Mouse (Mus musculus) left cerebral cortex, postnatal 14 days (tissue): ENCODE data around the gene Mrap2. TPM values are rescaled to one million over a fixed set of nuclear protein-coding genes. Genes with fewer than 3 reads are reported as not detected.
A peak's percentile ranks its signal among the peaks of the same experiment; 100 is the strongest.
"Not testable (repeated sequence)": the region's sequence is repeated elsewhere in the genome, so short reads cannot be mapped to it uniquely, and the experiment has no call there.

Experiments
- DNase-seq, 2 experiments: peaks; one replicate each; pipeline ENCODE4 v3.0.0; 2021 to 2022; ENCODE audit warnings: low spot score in 2 of 2, mixed read lengths in 1 of 2
- intact Hi-C: fragments of 180-260 bp; cut with DNase I; formaldehyde crosslinking; loops from one replicate; pipeline ENCODE4 v1.15.1; 2025
- long read RNA-seq, 2 experiments: library from polyadenylated mRNA; stranded (forward); transcript quantifications; one replicate each; pipeline ENCODE4 v2.0.0; 2021
- total RNA-seq, 2 experiments: library from RNA; stranded (reverse); gene quantifications; 2 replicates each; pipeline ENCODE4 v1.2.3; 2021

The Mrap2 gene
- 1 to 10 TPM; 3.3 to 4.7 TPM for total RNA-seq
- long read RNA-seq, experiment 1, partial matches to known transcripts: 0 of 3 reads
- long read RNA-seq, experiment 1, other reads (novel, unspliced or antisense): 2 of 3 reads
- long read RNA-seq, experiment 2: 0 reads

DNA sequence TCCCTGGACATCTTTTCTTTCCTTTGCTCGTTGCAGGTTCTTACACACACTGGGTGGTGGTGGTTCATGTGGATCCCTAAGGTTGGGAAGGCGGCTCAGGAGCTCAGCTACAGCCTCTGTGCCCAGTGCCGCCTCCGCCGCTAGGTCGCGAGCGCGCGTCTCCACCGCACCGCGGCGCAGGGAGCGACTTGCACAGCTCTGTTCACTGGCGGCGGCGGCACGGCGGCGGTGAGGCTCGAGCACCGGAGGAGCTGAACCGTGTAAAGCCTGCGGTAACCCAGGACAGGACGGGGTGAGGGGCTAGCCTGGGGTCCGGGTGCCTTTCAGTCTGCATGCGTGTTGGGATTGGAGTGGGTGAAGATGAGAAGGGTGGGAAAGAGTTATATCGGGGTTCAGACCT is at the start of gene Mrap2:
TSS of gene Mrap2 (plus strand) at position 201 of the 400 bp plus-strand sequence.
- DNase-seq: peak; percentile 56 to 71
- intact Hi-C loops: no loop called here

DNA sequence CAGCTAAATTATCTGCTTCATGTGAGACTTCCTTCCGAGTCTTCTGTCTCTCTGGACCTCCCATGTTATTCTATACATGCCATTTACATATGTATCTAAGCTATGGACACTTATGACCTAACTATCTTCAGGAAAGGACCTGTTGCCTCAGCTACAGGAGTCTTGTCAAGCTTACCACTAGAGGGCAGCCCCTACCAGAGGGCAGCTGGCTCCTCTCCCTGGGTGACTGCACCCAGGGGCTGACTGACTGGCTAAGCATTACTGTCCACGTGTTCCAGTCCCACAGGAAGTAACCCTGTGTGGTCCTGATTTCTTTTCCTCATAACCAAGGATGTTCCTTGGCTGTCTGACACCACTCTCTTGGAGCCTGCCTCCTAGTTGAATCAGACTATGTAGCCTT is 46.1 kb upstream of the Mrap2 start:
- intact Hi-C loops: no loop called here
- DNase-seq: peak; percentile 32 to 45

DNA sequence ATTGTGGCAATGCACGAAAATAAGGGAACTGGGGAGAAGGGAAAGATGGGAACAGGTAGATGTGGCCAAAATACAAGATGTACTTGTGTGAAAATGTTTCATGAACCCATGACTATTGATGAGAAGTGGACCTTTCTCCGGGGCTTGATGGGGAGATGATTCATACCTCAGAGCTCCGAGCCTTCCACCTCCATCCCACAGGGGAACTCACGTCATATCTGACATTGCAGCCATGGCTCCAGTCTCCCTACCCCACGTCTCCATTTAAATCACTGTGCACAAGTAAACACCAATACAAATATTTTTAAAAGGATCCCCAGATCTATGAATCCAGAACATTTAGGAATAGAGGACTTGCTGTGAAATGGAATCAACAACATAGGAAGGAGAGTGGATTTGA is 29.1 kb upstream of the Mrap2 start:
- no peak for DNase-seq
- intact Hi-C loops: no loop called here

DNA sequence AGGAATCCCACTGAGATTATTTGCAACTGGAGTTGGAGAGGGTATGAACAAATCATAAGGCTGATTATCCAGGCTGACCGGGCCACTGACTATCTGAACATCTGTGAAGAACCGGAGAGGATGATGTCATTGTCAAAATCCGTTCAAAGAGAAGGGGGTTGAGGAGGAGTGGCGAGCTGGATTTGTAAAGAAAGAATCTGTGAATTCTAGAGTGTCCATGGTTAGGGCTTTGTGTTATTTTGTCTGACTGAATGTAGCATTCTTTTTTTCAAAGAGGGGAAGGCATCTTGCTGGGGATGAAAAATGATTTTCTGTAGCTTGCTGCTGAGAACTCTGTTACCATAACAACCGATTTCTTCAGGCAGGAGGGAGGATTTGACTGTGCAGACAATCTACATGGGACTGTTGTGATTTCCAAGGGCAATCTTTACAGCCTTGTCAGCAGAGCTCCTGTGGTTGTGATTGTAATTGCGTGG is 28.6 kb upstream of the Mrap2 start:
- DNase-seq: peak; percentile 19 to 51
- intact Hi-C loops: no loop called here

DNA sequence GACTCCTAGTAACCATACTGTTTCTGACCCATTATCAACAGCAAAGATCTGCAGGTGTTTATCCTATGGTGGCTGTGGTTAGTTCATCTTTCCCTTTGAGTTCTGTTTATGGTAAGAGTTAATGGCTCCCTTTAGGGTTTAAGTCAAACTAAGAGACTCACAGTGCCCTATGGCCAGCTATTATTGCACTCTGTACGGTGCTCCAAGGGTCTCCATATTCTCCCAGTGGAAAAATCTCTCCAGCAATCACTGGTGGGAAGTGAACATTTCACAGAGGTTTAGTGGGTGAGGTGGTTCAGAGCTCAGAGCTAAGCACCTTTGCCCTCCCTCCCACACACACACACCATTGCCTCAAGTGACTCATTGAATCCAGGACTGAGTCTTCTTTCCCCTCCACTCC is 28.1 kb upstream of the Mrap2 start:
- intact Hi-C loops: no loop called here

DNA sequence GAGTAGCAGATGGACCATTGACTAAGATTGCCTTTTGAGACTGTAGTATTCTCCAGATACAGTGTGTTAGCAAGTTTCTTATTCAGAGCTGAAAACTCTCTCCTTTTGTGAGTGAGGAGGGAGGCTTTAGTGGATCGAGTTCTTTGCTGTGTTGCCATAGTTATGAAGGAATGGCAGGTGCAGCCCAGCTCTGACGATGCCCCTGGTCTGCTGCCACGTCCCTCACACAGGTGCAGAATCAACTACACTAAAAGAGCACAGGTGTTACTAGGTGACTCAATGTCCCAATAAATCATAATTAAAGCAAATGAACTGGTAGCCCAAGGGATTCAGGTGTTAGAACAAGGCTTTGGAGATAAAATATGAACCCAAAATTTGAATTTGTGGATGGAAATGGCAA is 25.1 kb upstream of the Mrap2 start:
- no peak for DNase-seq
- intact Hi-C loops: no loop called here

More for the DNA sequence above, 28.1 kb upstream of the Mrap2 start:
- DNase-seq: no peak

DNA sequence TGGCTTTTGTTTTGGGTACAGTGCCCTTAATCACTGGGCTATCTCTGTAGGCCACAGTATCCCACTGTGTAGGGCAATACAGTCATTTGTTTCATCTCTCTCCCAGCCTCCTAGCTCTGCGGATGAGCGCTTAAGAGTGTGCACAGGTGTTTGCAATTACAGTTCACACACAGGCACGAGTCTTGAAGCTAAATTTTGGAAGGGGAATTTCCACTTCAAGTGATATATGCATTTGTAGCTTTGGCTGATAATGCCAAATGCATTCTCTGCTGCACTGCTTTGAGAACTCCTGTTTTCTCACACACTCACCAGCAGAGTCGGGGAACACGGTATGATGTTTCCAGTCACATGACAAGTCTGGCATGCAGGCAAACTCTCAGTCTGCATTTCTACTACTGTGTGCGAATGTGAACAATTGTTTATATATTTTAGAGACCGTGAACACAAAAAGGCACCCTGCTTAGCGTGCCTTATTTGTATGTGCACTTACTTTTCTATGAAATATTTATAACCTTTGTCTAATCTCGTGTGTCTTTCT is 22.1 kb upstream of the Mrap2 start:
- intact Hi-C loops: no loop called here
- DNase-seq: no peak

DNA sequence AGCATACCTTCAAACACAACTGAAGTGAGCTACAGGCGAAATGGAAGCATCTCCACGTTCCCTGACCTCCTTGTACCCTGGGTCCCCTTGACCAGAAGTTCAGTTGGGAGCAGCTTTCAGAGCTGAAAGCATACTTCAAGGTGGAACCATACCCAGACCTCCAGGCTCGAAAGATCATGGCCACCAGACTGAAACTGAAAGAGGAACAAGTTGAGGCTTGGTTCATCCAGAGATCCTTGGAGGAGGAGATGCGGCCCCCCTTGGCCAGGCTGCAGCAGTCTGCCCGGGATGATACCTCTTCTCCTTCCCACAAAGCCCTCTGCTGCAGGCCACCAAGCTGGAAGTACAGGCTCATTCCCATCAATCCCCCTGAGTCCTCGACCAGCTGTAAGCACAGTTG is 17.1 kb upstream of the Mrap2 start:
- DNase-seq, intact Hi-C loops: not testable (repeated sequence)

DNA sequence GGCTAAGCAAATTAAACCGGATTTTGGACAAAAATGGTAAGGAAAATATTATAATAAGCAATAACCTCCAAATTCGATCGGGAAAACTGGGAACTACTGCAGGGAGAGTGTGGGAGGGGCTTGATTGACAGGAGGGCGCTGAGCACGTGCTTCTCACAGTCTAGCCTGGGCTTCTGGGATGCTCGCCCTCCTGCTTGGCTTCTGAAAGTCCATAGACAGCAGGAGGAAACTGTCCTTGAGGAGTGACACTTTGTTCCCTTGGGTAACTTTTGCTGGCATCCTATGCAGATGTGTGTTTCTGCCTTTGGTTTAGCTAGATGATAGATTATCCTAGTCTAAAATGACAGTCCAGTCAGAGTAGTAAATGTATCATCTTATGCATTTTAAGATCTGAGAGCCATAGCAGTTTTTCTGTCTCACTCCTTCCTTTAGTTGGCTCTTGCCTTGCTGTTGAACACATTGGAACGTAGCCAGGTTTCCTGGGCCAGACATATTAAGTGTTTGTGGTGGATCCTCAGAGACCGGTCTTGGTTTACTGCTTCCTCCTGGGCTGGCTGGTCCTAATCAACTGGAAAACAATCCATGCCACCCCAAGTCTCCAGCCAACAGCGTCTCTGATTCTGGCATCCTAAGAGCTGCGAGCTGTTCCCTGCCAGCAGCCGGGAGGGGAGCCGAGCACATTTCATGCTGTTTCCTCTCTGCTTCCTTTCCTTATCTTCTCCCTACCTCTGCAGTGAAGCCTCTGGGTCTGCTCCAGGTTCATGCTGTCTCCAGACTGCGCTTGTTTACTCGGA is 8.1 kb upstream of the Mrap2 start:
- intact Hi-C loops: no loop called here
- no peak for DNase-seq

DNA sequence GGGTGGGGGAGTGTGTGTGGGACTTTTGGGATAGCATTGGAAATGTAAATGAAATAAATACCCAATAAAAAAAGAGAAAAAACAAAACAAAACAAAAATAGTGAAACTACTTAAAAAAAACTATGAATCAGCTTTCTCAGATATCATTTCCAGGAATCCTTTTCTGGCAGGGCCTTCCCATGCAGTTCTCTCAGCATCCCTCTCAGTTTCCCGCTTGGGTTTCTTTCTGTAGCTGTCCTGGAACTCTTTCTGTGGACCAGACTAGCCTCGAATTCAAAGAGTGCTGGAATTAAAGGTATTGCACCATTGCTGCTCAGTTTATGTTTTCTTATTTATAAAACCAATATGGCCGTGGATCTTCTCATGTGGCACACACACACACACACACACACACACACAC is 1.0 kb upstream of the Mrap2 start:
- intact Hi-C loops: no loop called here
- DNase-seq: no peak

DNA sequence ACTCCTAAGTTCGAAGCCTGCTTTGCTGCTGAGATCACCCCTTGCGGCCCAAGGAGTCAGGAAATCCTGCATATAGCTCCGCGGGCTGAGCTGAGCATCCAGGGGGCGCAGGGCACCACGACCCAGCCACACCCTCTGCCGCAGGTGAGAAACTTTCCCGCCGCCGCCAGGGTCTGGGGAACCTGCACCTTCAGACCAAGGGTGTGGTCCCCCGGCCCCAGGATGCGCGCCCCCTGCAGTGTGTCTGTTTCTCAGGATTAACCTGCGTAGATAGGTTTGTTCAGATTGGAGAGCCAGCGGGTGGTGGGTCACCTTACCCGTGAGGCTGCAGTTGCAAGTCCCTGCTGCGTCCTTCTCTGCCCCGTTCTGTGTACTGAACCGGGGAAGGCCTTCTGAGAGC is 426 bp downstream of the Mrap2 start:
- DNase-seq: peak in 1 of 2 experiments; percentile 4
- intact Hi-C loops: no loop called here

DNA sequence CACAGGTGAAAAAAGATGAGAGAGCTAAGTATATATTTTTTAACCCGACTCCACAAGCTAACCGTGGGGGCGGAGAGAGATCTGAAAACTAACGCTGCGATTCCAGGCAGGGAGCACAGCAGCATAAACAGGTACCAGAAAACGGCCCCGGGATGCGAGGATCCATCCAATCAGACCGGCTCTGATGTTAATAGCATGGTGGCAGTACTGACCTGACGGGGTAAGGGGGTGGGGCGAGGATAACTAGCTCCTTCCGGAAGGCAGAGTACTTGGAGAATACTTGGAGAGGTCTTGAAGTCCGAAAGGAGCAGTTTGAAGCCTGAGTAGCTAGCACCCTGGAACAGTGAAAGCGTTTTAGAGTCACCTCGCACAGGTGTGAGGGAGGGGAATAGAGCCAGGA is 1.1 kb downstream of the Mrap2 start:
- intact Hi-C loops: no loop called here
- peak in 1 of 2 experiments; percentile 6 for DNase-seq

DNA sequence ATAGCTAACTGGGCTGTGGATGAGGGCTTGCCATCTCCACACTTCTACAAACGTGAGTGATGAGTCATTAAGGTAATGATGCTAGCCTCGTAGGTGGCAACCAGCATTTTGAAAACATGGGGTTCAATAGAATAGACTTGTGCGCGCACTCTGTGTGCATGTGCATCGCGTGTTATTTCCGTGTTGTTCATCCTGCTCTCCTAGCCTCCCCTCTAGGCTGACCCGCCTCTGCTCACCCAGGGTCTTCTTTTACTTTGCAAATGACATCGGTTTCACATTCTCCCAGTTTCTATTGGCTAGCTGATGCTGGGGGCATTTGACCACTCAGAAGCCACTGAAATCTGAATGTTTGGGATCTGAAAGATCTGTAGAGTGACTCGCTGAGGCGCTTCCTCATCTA is 1.6 kb downstream of the Mrap2 start:
- no peak for DNase-seq
- intact Hi-C loops: no loop called here

DNA sequence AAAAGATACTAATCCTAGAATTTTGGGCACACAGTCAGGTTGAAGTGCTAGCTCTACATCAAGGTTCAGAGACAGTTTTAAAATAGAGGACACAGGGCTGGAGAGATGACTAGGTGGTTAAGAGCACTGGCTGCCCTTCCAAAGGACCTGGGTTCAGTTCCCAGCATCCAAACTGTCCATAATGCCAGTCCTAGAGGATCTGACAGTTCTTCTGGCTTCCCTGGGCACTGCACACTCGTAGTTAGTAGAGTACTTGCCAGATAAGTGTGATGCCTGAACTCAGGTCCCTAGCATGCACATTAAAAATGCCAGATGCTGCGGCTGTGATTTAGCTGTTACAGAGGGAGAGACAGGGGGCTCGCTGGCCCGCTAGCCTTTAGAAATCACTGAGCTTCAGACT is 2.3 kb downstream of the Mrap2 start:
- intact Hi-C loops: no loop called here
- DNase-seq: no peak

DNA sequence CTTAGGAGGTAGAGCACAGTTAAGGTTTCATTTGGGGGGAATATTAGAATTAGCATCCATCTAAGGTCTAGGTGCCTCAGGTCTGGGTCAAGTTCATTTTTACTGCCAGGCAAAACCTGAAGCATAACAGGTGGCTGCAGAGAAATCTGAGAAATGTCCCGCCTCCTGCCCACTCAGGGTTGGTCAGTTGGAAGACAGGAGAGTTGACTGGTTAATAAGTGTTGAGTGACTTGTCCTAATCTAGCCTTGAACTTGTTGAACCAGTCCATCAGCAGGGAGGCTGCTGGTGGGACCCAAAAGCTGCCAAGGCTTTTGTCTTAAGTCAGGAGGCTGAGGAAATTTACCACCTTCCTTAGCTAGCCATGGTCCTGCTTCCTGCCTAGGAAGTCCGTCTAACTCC is 3.8 kb downstream of the Mrap2 start:
- DNase-seq: no peak
- intact Hi-C loops: no loop called here

DNA sequence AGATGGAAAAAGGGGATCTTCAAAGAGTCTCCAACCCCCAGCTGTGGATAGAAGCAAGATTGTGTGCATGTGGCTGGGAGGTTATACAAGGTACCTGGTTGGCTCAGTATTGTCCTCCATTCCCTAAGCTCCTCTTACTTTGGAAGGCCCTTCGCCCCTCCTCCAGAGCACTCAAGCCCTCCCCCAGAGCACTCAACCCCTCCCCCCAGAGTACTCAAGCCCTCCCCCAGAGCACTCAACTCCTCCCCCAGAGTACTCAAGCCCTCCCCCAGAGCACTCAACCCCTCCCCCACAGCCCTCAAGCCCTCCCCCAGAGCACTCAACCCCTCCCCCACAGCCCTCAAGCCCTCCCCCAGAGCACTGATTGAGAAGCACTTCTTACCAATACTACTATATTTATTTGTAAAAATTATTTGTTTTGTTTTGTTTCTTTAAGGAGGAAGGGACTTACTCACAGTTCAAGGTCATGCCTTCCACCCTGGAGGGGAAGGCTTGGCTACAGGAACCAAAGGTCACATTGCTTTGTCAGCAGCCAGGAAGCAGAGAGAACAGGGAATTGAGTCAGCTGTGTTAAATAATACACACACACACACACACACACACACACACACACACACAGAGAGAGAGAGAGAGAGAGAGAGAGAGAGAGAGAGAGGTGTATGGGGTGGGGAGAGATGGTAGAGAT is 8.7 kb downstream of the Mrap2 start:
- intact Hi-C loops: no loop called here
- no peak for DNase-seq

DNA sequence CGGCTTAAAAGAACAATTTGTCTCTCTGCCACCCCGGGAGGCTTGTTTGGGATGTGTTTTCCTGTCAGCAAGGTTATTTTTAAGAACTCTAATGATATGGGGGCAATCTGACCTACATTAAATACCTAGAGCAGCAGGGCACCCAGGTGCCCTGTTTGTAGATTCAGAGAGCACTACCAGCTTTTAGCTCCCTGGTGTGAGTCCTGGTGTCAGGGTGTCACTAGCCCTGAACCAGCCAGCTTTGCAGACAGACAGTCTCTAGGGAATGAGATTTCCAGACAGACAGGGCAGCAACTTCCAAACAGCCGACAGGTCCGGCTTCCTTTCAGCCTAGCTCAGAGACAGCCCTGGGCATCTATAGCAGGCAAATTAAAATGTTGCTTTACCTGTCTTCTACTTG is 18.5 kb downstream of the Mrap2 start:
- intact Hi-C loops: no loop called here
- DNase-seq: no peak

DNA sequence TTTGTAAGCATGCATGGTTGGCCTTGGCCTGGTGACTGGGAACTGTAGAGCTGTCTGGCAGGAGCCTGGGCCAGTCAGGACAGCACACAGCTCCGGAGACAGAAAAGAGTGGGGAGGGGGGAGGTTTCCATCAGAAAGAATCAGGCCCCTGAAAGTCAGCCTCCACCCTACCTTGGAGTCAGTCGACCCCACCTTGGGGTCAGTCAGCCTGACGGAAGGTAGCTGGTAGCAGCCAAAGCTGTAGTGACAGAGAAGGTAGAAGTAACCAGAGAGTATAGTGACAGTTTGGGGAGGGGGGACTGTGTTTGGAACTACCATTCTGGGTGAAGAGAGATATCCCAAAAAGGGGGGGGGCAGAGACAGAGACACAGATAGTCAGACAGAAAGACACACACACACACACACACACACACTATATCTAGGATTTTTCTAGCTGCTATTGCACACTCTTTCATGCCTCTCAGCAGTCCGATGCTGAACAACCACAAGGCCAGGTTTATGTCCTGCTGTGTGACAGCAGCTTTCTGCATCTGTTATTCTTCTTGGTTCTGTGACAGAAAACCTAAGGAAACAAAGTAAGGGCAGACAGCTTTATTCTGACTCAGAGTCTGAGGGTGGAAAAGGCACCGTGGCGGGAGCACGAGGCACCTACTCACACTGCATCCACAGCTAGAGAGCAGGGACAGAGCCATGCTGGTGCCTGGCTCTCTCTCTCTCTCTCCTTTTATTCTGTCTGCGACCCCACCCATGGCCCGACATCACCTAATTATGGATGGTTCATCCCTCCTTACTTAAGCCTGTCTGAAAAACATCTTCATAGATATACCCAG is 23.1 kb downstream of the Mrap2 start:
- intact Hi-C loops: no loop called here
- peak; percentile 14 to 28 for DNase-seq

DNA sequence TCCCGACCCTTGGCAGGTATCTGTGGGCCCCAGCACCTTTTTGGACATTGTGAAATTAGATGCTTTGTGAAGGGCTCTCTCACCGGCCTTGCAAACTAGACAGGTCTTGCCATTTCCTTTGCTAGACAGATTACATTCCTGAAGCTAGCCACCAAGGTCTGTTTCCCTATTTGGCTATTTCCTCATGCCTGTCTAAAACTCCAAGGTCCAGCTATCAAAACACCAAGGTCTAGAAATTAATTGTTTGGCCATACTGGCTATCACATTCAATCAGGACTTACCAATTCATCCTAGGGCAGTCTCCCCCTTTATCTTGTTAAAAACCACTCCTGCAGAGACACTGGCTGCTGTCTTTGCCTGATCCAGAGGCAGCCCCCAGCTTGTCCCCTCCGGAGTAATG is 23.9 kb downstream of the Mrap2 start:
- DNase-seq: no peak
- intact Hi-C loops: no loop called here

DNA sequence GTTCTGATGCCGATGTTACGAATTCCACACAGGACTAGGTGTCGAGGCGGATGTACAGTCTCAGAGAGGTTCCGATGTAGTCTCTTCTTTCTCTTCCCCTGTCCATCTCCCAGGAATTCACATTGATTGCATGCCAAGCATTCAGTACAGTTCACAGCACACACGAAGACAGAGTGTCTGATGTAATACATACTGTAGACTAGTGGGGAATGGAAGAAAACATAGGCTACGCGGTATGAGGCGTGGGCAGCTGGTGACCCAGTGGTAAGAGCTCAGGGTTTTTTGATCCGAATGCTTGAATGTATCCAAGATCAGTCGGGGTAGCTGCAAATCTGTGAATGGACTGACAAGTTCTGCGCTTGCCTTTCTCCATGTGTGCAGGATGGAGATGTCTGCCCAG is 25.0 kb downstream of the Mrap2 start:
- no peak for DNase-seq
- intact Hi-C loops: no loop called here
